Mouse (Mus musculus) liver, embryonic 14.5 days (tissue): ENCODE measurements around the gene Ctf2. TPM values are rescaled to one million over a fixed set of nuclear protein-coding genes. Genes with fewer than 3 reads are reported as not detected.
"Not testable (repeated sequence)": the region's sequence is repeated elsewhere in the genome, so short reads cannot be mapped to it uniquely, and the experiment has no call there.

ENCODE experiments used
- ATAC-seq: fragments of 200-750 bp; cut with Nextera tagmentation; 2 replicates; pipeline ENCODE4 v1.8.0; 2017; ENCODE audit warnings: moderate number of reproducible peaks, mild to moderate bottlenecking, moderate library complexity; ENCODE audit not compliant: insufficient read depth
- DNase-seq, 3 experiments: peaks; one replicate each; pipeline ENCODE4 v3.0.0-alpha.2; 2012 to 2013; ENCODE audit warnings: low read depth in 3 of 3, low spot score in 3 of 3
- H3K27ac ChIP-seq: fragments of 300-500 bp; sonication (generic); 2 replicates; pipeline ENCODE4 v1.5.1; 2014; ENCODE audit warnings: moderate library complexity, mild to moderate bottlenecking, control low read depth, inconsistent platforms
- H3K27me3 ChIP-seq: fragments of 300-500 bp; sonication (generic); 2 replicates; pipeline ENCODE4 v1.6.1; 2014; ENCODE audit warnings: mild to moderate bottlenecking, low read length, moderate library complexity; ENCODE audit not compliant: control insufficient read depth, insufficient read depth
- H3K36me3 ChIP-seq: fragments of 300-500 bp; sonication (generic); replicated peaks from 2 replicates; pipeline ENCODE4 v1.6.1; 2014; ENCODE audit warnings: low read depth; ENCODE audit not compliant: control insufficient read depth, insufficient read depth
- H3K4me1 ChIP-seq, 2 experiments: fragments of 200-500 bp in 1 of 2; fragments of 300-500 bp in 1 of 2; sonication (generic) in 1 of 2; replicated peaks; 2 replicates each; pipeline ENCODE4 v1.6.1; 2012 to 2014; ENCODE audit warnings: antibody characterized with exemption in 1 of 2, inconsistent platforms in 1 of 2, low read length in 1 of 2; ENCODE audit not compliant: control insufficient read depth in 2 of 2, insufficient read depth in 2 of 2
- H3K4me2 ChIP-seq: fragments of 300-500 bp; sonication (generic); 2 replicates; pipeline ENCODE4 v1.6.1; 2014; ENCODE audit warnings: low read depth, mild to moderate bottlenecking, control low read depth, moderate library complexity
- H3K4me3 ChIP-seq, 2 experiments: fragments of 200-500 bp in 1 of 2; fragments of 300-500 bp in 1 of 2; sonication (generic) in 1 of 2; 2 replicates each; pipeline ENCODE4 v1.5.1; 2012 to 2014; ENCODE audit warnings: low read depth in 2 of 2, low read length in 2 of 2, mild to moderate bottlenecking in 2 of 2, control low read depth in 1 of 2, inconsistent platforms in 1 of 2, moderate library complexity in 1 of 2; ENCODE audit not compliant: insufficient read depth in 1 of 2
- H3K9ac ChIP-seq: fragments of 300-500 bp; sonication (generic); replicated peaks from 2 replicates; pipeline ENCODE4 v1.6.1; 2014; ENCODE audit warnings: mild to moderate bottlenecking, control low read depth, moderate library complexity
- H3K9me3 ChIP-seq: fragments of 300-500 bp; sonication (generic); 2 replicates; pipeline ENCODE4 v1.6.1; 2016; ENCODE audit warnings: low read length, mixed read lengths; ENCODE audit not compliant: control insufficient read depth
- CTCF ChIP-seq: IDR thresholded peaks from 2 replicates; pipeline ENCODE4 v1.5.1; 2016; ENCODE audit warnings: antibody characterized with exemption, low read depth, control low read depth
- EP300 ChIP-seq: IDR thresholded peaks from 2 replicates; pipeline ENCODE4 v1.6.1; 2016; ENCODE audit warnings: antibody characterized with exemption, low read depth
- WGBS: fragments of 180-500 bp; shearing (Covaris S2); extraction: QIAGEN DNeasy Blood & Tissue Kit; methylation state at CpG from one replicate; pipeline ENCODE4 v1.1.7; 2014; ENCODE audit not compliant: insufficient replicate concordance; 5-methylcytosine and 5-hydroxymethylcytosine counted together
- polyA plus RNA-seq, 2 experiments: library from polyadenylated mRNA; depleted of rRNA in 1 of 2; stranded (reverse) in 1 of 2; unstranded in 1 of 2; fragments of >200 nt; fragmentation: Nextera tagmentation in 1 of 2; extraction: Ambion mirVana in 1 of 2; gene quantifications; 2 replicates each; pipeline versions ENCODE4 v1.2.1 to v1.2.3; 2012 to 2014

Gene Ctf2
- polyA plus RNA-seq, 2 experiments = 0.05 TPM; not detected in 1

GRCm38 (mm10) chr7:127703561-127704178 lies 28.3 kb downstream of the Ctf2 start:
- H3K4me2 ChIP-seq = no peak overlapping the region
- peaks cover 4 to 9% of the 10 kb centered on the region in 2 experiments for H3K4me1 ChIP-seq
- H3K4me3 ChIP-seq = no peak overlapping the region
- H3K36me3 ChIP-seq = no peaks in the 10 kb centered on the region
- 77% methylated on average over 8 of the region's 8 CpGs for WGBS
- ATAC-seq (no peak), DNase-seq (no peak)
- H3K9me3 ChIP-seq = no peaks in the 10 kb centered on the region
- H3K9ac ChIP-seq = no peak overlapping the region
- H3K27ac ChIP-seq = no peak overlapping the region
- no peak for TF ChIP-seq EP300
- TF ChIP-seq CTCF = no peak
- H3K27me3 ChIP-seq = no peaks in the 10 kb centered on the region

GRCm38 (mm10) chr7:127700712-127701331 lies 31.1 kb downstream of the Ctf2 start:
- ATAC-seq = no peak
- no peak overlapping the region for H3K4me2 ChIP-seq
- no peak for DNase-seq
- no peaks in the 10 kb centered on the region for H3K9me3 ChIP-seq
- no peak for TF ChIP-seq CTCF
- TF ChIP-seq EP300 = no peak
- no peaks in the 10 kb centered on the region for H3K27me3 ChIP-seq
- WGBS = 29% methylated on average over 3 of the region's 3 CpGs
- no peak overlapping the region for H3K9ac ChIP-seq
- no peaks in the 10 kb centered on the region for H3K36me3 ChIP-seq
- H3K27ac ChIP-seq = no peak overlapping the region
- H3K4me3 ChIP-seq = no peak overlapping the region
- H3K4me1 ChIP-seq = peaks cover 0 to 3% of the 10 kb centered on the region in 2 experiments; a peak in 2 of 4 replicates

- Histone ChIP-seq H3K9ac (no peak overlapping the region), H3K9me3 (no peaks in the 10 kb centered on the region), H3K4me2 (no peak overlapping the region), H3K27me3 (no peaks in the 10 kb centered on the region), H3K27ac (no peak overlapping the region), H3K4me1 (peaks cover 0 to 3% of the 10 kb centered on the region in 2 experiments; a peak in 2 of 4 replicates), H3K36me3 (no peaks in the 10 kb centered on the region), H3K4me3 (no peak overlapping the region)
- ATAC-seq (no peak), DNase-seq (no peak)
- WGBS = 64% methylated on average over 6 of the region's 6 CpGs
- TF ChIP-seq CTCF (no peak), EP300 (no peak)
Measured at GRCm38 (mm10) chr7:127698986-127699385, 33.0 kb downstream of the Ctf2 start.

- H3K4me3 ChIP-seq, H3K36me3 ChIP-seq: not testable (repeated sequence)
- 39% methylated on average over 7 of the region's 7 CpGs for WGBS
Measured at GRCm38 (mm10) chr7:127693730-127694129, 38.2 kb downstream of the Ctf2 start.

GRCm38 (mm10) chr7:127693290-127693689 lies 38.7 kb downstream of the Ctf2 start:
- Histone ChIP-seq H3K4me2 (no peak overlapping the region), H3K9me3 (no peaks in the 10 kb centered on the region), H3K36me3 (no peaks in the 10 kb centered on the region), H3K4me3 (no peak overlapping the region), H3K27me3 (no peaks in the 10 kb centered on the region), H3K4me1 (peaks cover 0 to 7% of the 10 kb centered on the region in 2 experiments; a peak in 2 of 4 replicates), H3K9ac (no peak overlapping the region), H3K27ac (no peak overlapping the region)
- ATAC-seq = no peak
- DNase-seq = no peak
- WGBS = 88% methylated on average over 8 of the region's 8 CpGs
- TF ChIP-seq EP300 = no peak
- no peak for TF ChIP-seq CTCF

More at GRCm38 (mm10) chr7:127693730-127694129, 38.2 kb downstream of the Ctf2 start:
- H3K9ac ChIP-seq, ATAC-seq, H3K4me1 ChIP-seq, H3K27me3 ChIP-seq, H3K9me3 ChIP-seq, H3K4me2 ChIP-seq, H3K27ac ChIP-seq, DNase-seq: not testable (repeated sequence)
